Mouse (Mus musculus) adrenal gland, adult 18-20 months (tissue): ENCODE results near the gene Rhobtb1. TPM values are rescaled to one million over a fixed set of nuclear protein-coding genes. Genes with fewer than 3 reads are reported as not detected.

ENCODE experiments used
- total RNA-seq, 2 experiments: library from RNA; stranded (reverse); gene quantifications; 1 replicate in 1 of 2; 2 replicates in 1 of 2; pipeline ENCODE4 v1.2.3; 2021

Gene Rhobtb1
- total RNA-seq, 2 experiments from 2014 or later: 6.0 to 7.3 TPM

Other genes with a start within 250 kb of the Rhobtb1 start
- gene A930033H14Rik, start 61.7 kb downstream of the Rhobtb1 start, total RNA-seq: 1 to 10 TPM; 2.0 to 2.1 TPM
- 1 to 10 TPM; 3.0 to 4.3 TPM for gene Cdk1, start 201.5 kb downstream of the Rhobtb1 start, total RNA-seq
- 10 to 100 TPM; 10.1 to 11.7 TPM for gene Ank3, start 247.3 kb downstream of the Rhobtb1 start, total RNA-seq